Mouse (Mus musculus): ENCODE results near the gene Stat3.

DNA sequence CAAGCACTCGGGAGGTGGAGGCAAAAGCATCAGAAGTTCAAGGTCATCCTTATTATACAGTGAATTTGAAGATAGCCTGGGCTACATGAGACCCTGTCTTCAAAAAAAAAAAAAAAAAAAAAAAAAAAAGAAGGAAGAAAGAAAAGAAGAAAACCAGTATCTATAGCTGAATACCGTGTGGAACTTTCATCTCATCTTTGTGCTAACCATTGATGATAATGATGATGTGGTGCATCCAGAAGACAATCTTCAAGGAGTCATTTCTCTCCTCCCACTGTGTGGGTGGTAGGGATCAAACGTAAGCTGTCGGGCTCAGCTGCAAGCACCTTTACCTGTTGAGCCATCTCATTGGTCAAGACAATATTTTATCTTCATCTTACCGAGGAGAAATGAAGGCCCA is 21.3 kb downstream of the Stat3 start:
- TF ChIP-seq CTCF (conservative IDR thresholded peaks at IDR 0.05; ENCODE audit: low read length) (no peak), NANOG (IDR thresholded peaks at IDR 0.05; ENCODE audit: borderline replicate concordance, low read length) (no peak)

Measured in E14TG2a.4 (cell line).